Mouse (Mus musculus) cerebellum, adult 9-10 months (tissue): ENCODE measurements at regions not wholly inside any gene's neighbourhood (a gene's known extent, or its start where the extent isn't known, plus 50 kb on each side); places are given as distances from the start of the nearest gene placed in this dataset.
A peak's percentile ranks its signal among the peaks of the same experiment; 100 is the strongest.

Experiments used
- DNase-seq: peaks from one replicate; pipeline ENCODE4 v3.0.0; 2022

DNA sequence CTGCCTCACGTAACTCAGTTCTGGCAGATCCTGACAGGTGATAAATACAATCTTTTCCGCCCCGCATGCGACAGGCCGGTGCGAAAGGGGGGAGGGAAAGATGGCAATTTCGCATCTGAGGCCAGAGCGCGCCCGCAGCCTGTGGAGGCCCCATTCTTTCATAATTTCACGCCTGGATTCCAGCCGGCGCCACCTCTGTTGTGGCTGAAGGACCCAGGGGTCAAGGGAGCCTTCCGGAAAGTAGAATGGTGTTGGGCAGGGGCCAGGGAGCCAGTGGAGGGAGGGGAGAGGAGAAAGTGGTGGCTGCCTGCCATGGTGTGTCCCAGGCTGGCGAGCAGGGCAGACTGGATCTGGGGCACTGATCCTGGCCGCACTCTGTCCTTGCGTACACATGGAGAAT, 224.5 kb downstream of the Gm26897 start:
- peak; percentile 19 for DNase-seq

DNA sequence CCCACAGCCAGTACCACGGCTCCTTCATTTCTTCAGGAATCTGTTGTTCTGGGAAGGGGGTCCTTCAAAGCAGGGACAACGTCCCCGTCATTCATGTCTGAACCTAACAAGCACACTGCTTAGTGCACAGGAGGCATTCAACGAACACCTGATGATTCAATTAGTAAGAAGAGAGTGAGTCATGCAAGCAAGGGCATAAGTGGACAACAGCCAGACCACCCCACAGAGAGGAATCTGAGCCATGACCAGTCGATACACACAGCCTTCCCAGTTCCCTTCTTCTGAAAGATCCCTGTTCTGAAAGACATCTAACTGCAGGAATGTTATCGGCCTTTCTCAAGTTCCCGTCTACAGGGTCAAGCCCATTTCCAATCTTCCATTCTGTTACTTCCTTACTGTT, 231.6 kb downstream of the Gm26897 start:
- no peak for DNase-seq

DNA sequence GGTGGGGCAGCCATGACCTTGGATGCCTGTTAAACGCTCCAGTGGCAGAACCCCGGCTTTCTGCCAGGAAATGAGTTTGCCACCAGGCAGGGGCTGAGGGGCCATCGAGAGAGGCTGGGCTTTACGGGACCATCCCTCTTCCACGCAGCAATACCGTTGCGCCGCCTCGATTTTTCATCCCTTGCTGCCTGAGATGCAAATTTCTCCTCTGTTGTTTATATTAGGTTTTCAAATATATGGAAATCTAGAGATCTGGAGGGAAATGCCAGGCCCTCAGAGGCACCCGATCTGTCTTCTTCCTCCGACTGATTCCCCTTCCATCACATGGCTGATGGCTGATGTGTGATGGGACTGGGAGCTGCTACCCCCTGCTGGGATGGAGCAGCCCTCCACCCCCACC, 234.4 kb downstream of the Gm26897 start:
- no peak for DNase-seq

DNA sequence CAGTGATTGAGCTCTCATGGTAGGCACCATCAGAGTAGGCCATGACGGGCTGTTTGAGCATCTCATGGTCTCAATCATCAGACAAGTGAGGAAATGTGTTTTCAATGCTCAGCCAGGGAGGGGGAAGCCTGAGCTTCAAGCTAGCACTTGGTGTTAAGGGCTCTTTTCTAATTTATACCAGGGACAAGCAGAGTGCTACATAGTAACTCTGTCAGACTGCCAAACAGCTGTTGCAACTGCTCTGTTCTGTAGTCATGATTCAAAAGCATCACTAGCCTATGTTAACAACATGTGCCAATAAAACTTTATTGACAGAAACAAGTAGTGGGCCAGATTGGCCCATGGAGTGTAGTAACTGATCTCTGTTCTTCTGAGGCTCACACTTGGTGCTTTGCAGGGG, 235.0 kb downstream of the Gm26897 start:
- no peak for DNase-seq

DNA sequence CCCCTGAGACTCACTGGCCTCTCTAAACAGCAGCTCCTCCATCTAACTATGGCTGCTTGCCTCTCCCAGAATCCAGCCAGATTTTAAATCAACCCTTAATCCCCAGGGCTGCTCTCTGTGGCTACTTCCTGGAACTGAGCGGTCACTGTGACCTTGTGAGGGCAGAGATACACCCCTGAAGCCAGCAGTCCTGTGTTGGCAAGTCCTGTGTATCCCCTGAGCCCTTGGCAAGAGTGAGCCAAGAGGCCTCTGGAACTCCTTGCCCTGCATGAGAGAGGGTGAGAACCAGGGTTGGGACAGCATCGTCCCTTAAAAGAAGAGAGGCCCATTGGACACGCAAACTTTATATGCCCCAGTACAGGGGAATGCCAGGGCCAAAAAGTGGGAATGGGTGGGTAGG, 237.5 kb downstream of the Gm26897 start:
- DNase-seq, result no peak

DNA sequence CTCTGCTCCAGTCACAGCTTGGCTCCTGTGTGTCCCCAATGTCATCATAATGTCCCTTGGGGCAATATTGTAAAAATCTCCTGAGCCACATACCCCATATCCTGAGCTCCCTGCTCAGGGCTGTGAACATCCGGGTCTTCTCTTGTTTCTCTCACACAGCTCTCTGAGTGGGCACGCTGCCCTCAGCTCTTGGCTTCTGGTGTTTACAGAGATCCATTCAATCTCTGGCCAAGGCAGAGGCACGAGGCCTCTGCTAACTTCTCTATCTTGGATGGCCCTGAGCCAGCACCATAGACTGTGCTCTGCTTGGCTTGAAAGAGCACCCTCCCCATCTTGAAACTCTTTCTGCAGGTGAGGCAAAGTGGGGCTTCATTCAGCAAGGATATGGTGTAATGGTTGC, 238.2 kb downstream of the Gm26897 start:
- DNase-seq, result no peak

DNA sequence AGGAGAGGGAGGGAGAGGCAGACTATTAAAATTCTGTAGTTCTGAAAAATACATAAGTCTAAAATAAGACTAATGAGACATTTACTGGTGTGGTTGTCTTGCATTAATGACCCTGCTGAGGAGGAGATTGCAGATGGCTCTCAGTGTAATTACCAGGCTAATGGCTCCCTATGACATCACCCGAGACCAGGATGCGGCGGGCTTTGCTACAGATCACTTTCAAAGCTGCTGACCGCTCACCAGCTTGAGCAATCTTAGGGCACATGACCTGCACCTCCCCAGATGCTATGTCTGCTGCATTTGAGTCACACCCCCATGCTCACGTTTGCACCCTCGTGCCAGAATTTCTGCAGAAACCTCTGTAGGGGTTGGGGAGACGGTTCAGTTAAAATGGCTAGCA, 242.0 kb downstream of the Gm26897 start:
- no peak for DNase-seq

DNA sequence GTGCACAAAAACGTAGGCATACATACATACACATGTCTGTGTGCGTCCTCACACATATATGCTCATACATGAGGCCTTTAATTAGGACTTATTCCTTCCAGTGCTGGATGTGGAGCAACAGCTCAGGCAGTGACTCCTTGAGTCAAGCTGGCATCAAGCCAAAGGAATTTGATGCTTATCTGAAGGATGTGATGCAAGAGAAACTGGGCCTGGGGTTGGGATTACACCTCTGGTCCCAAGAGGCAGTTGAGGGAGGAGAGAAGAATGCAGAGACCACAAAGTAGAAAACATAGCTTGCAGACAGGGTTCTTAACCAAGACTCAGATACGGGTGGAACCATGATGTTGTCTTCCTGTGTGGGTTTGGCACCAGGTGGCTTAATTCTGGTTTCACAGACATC, 245.9 kb downstream of the Gm26897 start:
- no peak for DNase-seq

DNA sequence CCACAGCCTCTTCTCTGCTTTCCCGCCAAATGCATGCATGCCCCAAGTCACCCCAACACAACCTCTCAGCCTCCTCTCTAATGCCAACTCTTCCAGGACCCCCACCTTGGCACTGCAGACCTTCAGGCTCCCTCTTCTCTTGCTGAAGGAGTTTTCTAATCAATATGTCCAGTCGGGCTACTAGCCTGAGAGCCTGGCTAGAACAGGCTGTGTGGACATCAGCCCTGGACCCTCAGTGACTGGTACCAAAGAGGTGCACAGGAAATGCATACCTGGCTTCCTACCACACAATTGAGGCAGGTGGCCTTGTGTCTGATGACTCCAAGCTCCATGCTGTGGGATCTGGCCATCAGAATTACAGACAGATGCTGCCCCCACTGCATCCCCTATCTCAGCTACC, 248.4 kb downstream of the Gm26897 start:
- no peak for DNase-seq

DNA sequence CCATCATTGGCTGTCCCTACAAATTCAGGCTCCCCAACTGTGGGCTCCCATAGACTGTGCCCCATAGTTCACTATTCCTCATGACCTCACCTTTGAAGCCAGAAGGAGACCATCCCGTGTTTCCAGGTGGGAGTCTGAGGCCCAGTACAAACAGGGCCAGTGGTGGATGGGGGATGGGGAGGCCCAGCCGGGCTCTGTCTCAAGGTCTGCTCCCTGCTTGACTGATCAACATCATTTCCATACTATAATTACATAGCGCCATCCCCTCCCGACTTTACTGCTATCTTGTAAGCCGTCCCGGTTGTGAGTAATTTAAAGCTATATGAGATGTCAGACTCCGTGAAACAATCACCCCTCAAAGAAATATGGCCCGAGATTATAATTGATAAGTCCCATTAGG, 252.3 kb downstream of the Gm26897 start:
- no peak for DNase-seq

DNA sequence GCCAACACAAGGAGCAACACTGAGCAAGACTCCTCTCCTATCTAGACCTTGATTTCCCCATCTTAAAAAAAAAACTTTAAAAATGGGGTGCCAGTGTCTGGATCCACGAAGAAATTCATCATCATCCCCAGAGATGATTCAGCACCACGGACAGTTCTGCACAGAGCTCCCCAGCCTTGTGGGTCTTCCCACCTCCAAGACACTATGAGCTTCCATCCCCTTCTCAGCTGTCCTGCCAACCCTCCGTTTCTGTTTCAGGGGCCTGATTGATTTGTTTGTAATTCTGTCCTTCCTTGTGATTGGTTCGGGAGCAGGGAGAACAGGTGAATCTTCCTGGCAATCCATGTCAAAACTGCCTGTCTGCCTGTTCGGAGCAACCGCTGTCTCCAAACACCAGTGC, 253.3 kb downstream of the Gm26897 start:
- no peak for DNase-seq

DNA sequence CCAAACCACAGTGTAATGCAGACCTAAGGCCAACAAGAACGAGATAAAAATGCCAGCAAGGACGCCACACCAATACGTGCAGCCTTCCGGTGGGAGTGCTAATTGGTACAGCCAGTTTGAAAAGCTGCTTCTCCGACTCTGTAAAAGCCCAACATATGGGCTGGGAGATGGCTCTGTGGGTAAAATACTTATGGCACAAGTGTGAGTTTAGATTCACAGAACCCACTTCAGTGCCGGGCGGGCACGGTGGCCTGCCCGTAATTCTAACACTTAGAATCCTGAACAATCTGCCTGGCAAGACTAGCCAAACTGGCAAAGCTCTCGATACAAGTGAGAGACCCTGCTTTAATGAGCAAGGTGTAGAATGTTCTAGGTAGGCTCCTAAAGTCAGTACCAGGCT, 258.1 kb downstream of the Gm26897 start:
- DNase-seq, result no peak

DNA sequence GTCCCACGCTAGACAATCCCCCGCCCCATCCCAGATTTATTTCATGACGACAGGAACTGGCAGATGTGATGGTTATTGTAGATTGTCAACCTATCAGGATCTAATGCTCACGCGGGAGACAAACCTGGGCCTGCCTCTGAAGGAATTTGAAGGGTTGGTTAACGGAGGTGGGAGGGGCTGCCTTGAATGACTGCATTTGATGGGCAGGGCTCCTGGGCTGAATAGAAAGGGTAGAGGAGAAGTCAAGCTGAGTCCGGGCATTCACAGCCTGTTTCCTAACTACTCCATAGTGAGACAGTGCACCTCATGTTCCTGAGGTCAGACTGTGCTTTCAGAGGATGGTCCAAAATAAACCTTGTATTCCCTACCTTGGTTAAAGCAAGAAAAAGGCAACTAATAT, 259.1 kb downstream of the Cryba4 start:
- DNase-seq, result no peak

DNA sequence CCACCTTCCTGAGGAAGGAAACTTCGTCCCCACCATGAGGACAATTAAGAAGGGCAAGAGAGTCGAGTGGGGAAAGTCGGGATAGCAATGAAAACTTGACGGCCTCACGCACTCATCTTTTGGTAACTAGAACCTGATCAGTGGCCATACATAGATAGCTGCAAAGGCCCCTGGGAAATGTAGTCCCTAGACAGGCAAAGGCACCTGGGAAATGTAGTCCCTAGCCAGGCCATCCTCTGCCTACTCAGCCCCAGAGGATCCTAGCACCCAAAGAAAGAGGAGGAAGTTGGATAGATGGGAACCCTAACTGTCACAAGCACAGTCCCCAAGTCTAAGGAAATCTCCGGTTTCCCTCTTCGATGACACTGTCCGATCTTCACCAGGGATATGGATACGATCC, 258.4 kb downstream of the Cryba4 start:
- DNase-seq, result no peak

DNA sequence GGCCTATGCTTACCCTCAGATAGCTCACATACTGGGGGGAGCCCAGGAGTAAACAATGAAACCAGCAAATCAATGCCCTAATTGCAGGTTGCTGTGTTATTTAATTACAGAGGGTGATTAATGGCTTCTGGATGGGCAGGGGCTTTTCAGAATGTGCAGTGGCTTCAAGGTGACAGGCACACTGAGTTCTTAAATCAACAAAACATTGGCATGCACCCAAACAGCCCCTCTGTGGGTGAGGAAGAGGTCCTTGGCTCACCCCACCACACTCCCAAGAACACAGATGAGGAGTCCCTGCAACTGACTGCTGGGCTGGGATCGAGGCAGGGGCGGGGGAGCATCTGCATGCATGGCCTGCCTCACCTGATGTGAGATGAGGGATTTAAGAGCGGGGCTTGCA, 255.5 kb downstream of the Cryba4 start:
- DNase-seq, result no peak

DNA sequence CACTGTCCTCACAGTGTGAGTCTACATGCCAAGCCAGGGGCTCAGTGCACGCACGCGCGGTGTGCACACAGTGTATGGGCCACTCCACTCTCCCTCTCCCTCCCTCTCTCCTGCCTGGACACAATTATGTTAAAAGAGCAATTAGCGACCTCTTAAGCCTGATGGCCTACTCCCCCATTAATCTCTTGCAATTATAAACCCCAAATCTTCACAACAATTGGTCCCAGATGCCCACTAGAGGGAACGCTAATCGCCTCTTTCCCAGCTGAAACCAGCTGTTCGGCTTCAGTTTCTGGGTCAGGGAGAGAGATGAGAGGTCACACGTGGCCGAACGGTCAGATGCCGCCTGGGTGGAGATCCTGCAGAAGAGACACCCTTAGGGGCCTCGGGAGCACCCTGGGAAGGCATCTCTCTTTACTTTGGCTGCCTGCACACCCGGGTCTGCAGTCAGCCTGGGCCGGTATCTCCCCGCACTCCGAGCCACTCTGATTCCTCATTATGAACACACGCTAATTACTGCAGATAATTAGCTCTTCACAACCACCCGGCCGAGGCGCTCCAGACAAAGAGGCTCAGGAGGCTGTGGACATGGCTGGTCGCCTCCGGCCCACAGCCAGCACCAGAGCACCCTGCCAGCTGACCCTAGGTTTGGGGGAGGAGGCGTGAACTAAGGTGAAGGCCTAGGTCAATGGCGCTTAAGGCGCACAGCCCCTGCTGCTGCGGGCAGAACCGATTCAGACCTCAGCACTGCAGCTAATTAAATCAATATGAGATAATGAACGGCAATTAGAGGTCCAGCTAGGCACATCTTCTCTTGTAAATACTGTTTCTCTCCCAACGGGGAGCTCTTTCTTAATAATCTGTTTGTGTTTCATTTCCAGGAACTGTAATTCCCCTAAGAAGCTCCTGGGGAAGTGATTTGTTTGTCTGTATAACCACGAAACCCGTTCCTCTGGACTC, 250.3 kb downstream of the Cryba4 start:
- no peak for DNase-seq

DNA sequence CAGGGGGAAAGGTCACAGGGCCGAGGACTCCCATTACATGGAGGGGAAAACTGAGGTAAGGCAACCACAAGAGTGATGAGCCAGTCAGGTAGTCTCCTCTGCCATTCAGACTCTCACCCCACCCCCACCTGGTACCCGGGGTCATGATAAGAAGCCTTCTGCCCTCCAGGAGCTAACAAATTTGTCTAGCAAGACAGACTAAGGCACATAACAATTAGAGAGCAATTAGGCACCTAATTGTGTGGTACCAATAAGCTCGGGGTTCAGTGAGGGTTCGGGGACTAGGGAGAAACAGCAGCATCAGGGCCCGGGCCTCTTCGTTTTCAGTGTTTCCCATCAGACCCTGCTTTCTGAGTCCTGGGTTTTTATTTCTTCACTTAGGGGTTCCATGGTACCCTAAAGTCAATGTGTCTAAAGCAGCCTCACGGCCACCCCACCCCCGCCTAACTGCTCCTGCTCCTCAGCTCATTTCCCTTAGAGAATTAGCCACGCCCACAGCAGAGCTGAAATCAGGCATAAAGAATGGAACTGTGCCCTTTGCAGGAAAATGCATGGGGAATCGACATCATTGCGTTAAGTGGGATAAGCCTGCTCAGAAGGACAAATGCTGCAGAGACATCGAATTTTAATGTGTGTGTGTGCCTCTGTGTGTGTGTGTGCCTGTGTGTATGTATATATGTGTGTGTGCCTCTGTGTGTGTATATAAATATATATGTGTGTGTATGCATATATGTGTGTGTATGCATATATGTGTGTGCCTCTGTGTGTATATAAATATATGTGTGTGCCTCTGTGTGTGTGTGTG, 249.3 kb downstream of the Cryba4 start:
- no peak for DNase-seq

DNA sequence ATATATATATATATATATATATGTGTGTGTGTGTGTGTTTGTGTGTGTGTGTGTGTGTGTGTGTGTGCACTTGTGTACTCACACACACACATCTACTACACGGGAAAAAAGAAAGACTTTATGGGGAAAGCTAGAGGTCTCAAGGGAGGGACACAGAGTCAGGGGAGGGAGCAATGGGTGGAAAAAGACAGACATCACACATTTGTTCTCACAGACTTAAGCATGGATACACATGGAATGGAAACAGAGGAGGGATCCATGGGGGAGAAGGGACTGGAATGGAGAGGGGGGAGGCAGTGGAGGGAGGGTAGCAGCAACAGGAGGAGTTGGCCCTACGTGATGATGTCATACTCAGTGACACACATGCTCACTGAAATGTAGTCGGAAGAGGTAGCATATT, 248.3 kb downstream of the Cryba4 start:
- DNase-seq, result no peak

DNA sequence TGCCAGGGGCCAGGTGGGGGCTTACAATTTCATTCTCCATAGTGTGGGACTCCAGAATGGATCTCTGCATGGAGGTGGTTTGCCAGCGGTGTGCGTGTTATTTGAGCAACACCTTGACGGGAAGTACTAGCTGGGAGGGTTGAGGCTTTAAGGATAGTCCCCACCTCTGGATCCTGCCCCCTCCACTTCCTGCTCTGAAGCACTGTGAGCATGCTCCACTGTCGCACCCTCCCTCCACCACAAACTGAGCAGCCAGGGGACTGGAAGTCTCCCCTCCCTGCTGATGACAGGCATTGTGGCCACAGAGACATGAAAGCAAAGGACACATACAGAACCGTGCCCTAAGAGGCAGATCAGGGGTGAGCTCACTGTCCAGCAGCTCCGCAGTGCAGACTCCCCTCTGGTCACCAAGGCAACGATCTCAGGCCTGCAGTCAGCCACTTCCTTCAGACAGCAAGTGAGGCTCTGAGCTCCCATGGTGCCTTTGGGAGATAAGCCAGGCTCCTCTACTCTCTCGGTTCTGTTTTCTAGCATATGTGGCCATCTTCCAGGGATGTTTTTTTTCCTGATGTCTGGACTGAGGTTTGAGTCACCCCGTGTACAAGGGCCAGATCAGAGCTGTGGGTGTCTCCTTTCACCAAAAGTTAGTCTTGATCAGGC, 239.7 kb downstream of the Cryba4 start:
- no peak for DNase-seq

DNA sequence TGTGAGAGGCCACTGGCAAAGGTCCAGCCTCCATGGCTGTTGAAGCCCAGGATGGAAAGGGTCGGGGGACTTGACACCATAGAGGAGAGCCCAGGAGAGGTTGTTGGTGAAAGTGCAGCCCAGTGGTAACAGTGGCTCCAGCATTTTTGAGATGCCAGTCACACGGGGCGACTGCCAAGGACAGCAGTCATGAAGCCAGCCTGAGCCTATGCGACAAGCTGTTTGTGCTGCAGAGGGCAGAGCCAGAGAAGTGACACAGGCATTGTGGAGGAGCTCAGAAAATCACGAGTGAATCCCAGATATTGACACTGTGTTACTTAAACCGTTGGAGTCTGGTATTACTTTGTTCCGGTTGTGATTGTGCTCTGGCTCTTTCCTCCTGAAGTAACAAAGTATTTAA, 233.4 kb downstream of the Cryba4 start:
- no peak for DNase-seq

DNA sequence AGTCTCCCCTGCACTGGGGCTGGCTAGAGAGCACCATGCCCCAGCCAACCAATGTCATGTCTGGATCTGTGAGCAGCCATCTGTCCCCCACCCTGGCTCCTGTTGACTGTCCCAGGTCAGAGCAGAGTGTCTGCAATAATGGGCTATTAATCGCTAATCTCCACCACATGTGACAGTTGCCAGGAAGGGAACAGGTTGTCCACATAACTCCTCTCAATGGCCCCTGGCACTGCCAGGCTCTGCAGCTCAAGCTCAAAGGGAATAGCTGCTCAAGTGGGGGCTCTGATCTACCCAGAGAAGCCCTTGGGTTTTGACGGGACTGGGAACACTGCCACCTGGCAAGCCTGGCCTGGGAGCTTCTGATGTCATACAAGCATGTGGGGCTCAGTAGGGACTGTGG, 231.4 kb downstream of the Cryba4 start:
- peak; percentile 4 for DNase-seq

DNA sequence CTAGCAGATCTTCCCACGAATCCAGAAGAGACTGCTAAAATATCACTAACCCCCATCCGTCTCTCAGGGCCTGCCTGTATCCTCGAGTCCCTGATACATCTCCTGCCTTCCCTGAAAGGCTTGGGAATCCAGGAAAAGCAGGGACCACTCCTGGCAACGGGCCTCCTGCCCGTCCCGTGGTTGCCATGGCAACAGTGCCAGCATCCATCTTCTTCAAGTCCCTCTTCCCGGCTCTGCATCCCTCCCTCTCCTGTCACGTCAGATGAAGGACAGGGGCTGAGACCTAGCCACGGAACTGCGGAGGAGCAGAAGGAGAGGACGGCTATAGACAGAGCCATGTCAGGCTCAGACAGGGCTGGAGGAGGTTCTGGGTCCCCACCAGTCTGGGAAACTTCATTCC, 222.4 kb downstream of the Cryba4 start:
- DNase-seq, result no peak

DNA sequence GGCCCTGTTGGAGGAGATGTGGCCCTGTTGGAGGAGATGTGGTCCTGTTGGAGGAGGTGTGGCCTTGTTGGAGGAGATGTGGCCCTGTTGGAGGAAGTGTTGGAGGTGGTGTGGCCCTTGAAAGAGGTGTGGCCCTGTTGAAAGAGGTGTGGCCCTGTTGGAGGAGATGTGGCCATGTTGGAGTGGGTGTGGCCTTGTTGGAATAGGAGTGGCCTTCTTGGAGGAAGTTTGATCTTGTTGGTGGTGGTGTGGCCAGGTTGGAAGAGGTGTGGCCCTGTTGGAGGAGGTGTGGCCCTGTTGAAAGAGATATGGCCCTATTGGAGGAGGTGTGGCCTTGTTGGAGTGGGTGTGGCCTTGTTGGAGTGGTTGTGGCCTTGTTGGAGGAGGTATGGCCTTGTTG, 220.3 kb downstream of the Cryba4 start:
- DNase-seq, result no peak

DNA sequence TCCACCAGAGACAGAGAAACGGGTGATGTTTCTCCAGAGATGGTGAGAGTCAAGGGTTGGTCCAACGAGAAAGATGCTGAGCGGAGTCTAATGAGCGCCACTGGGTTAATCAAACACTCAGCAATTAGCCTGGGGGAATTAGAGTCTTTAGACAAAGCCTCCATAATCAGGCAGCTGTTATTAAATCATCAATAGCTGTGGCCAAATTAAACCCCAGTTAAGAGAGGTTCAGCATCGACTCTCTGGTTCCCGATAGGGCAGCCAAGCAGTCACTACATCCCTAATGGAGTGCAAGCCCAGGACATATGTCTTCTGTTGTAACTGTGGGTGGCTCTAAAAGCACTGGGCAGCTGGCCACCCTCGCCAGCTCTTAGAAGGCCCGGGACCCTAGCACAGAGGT, 216.9 kb downstream of the Cryba4 start:
- DNase-seq, result no peak
